Mouse (Mus musculus): Measurements from ENCODE around the gene Mphosph10. TPM values are rescaled to one million over a fixed set of nuclear protein-coding genes. Genes with fewer than 3 reads are reported as not detected.

Gene Mphosph10
- 10 to 100 TPM; 13.0 to 15.5 (median 15.1) TPM for total RNA-seq (2022)

DNA sequence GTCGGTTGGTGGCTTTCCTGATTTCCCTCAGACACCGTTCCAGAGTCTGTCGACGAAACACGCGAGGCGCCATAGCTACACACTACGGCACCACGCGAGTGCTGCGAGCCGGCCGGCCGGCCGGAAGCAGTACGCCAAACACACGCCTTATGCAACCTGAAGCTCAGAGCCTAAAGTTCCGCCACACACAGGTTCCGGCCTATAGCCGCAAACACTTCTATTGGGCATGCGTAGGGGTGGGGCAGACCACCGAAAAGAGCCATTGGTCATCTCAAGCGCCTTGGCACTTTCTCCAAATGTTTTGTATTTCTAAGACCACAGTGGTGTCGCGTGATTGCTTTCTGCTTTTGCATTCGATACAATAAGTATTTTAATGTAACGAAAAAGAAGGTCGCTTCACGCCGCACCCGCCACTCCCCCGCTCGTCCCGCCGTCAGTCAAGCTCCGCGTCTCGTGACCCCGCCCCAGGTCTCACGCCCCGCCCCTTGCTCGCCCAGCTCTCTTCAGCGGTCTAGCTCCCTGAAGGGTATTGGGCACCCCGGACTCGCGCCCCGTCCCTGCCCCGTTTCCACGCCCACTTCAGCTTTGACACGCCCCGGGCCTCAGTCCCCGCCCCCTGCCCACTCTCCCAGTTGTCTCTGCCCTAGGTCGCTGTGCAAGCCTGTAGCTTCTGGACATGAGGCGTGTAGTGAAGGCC, at the start of gene Mphosph10, which contains the start of gene Mcee:
Gene Mphosph10, minus strand, starts transcription at position 147 of the 697 bp plus-strand sequence.
Gene Mcee, plus strand, starts transcription at position 486 of the 697 bp plus-strand sequence.
- peak; percentile 98 for DNase-seq (ENCODE audit: low spot score)

DNA sequence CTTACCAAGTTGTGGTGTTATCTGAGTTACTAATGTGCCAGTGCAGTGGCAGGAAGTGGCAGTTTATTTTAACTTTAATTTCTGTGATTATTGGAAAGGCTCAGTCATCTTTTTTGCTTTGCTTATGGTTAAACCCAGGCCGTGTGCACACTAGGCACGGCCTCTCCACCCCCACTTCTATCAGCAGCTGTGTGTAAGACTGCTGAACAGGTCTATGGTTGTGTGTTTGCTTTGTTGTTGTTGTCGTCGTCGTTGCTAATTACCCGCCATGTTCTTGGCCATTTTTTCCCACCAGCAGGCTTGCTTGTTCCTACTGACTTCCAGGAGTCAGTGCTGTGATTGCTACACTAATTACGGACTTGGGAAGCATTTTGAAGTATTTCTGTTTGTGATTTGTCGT, 48.5 kb upstream of the Mphosph10 start:
- no peak for DNase-seq (ENCODE audit: low spot score)

GRCm38 (mm10) chr7:64439595-64440518, 47.8 kb upstream of the Mphosph10 start:
- DNase-seq (ENCODE audit: low spot score) = no peak

DNA sequence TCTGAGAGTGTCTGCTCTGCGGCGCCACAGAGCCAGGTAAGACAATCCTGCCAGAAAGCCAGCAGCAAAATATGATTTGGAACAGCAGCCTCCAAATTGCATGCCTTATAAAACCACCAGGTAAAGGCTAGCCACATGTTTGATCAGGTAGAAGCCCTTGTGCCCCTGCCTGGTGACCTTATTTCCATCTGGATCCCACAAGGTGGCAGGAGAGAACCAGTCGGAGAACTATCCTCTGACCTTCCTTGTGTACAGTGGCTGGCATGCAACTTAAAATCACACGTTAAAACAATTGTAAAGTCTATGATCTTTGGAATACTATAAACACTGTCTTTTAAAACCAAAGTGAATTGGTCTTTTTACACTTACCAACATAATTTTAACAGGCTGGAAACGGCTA, 32.8 kb upstream of the Mphosph10 start:
- no peak for DNase-seq (ENCODE audit: low spot score)

GRCm38 (mm10) chr7:64403989-64404388, 11.9 kb upstream of the Mphosph10 start:
- DNase-seq (ENCODE audit: low spot score) = no peak

DNA sequence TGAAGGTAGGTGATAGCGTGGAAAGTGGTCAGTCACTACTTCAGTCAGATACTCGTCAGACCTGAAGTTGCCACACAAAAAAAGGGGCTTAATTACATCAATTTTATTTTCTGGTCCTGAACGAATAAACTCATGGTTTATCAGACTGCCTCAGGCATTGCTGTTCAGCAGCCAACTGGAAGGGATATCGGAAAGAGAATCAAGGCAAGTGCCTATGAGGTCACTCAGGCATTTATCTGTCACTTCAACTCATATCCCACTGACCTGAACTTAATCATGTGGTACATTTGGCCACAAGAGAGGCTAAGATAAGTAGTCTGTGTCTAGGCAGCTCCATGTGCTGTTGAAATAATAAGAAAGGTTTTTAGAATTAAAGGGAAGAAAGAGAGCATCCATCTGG, 10.4 kb upstream of the Mphosph10 start:
- no peak for DNase-seq (ENCODE audit: low spot score)

DNA sequence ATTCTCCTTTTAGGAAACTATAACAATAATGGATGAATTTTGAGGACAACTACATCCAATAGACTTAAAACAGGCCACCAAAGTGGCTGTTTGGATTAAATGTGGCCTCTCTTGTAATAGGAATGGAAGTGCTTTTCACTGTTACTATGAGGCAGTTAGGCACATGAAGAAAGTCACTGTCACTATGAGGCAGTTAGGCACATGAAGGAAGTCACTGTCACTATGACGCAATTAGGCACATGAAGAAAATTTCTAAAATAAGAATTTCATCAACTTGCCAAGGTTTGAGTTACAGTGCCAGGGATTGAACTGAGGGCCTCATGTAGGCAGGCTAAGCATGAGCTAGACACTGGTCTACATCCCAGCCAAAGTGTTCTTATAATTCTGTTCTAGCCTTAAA, 8.7 kb upstream of the Mphosph10 start:
- DNase-seq (ENCODE audit: low spot score) = no peak

DNA sequence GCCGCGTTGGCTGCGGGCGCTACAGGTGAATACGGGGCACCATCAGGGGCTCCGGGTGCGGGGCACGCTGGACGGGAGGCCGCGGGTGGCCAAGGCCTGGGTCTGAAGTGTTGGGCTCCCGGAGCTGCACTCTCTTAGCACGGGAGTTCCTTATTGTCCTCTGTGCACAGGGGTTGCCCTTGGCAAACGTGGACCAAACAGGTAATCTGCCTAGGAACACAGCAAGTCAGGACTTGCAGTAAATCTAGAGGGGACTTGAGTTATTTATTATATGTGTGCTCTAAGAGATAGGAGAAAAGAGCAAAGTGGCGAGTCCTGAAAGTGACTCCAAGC, 717 bp upstream of the Mphosph10 start:
- DNase-seq (ENCODE audit: low spot score) = no peak

GRCm38 (mm10) chr7:64391479-64391878, 589 bp downstream of the Mphosph10 start:
- DNase-seq (ENCODE audit: low spot score) = no peak

DNA sequence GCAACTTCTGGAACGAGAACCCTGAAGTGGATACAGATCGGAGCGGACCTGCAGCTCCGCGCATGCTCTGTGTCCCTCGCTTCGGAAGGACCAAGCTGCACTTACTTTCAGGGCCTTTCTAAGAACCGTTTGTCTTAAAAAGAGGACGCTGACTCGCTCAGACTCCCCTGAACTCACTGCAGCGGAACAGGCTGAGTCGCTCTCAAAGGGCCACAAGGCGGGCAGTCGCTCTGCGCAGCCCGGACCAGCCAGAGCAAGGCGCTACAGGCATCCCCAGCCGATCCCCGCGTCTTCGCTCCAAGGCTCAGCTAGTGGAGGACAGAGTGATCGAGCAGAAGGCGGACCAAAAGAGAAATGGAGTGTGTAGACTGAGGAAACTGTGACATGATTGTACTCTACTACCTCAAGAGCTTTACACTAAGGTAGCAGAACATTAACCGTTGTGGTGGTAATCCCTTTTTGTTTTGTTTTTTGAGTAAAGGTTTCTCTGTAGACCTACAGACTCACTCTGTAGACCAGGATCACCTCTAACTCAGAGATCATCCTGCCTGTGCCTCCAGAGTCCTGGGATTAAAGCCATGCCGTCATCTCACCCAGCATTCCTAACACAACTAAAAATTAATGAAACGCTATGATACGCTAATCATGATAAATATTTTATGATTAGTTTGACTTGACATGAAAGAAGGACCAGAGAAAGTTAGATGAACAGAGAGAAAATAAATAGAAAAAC, 18.1 kb downstream of the Mphosph10 start, which contains the start of gene Fan1:
Gene Fan1, minus strand, starts transcription at position 266 of the 733 bp plus-strand sequence.
- peak; percentile 92 for DNase-seq (ENCODE audit: low spot score)

- no peak for DNase-seq (ENCODE audit: low spot score)
Observed at GRCm38 (mm10) chr7:64373147-64373829, 18.8 kb downstream of the Mphosph10 start.

GRCm38 (mm10) chr7:64371940-64372878, 19.9 kb downstream of the Mphosph10 start:
- DNase-seq (ENCODE audit: low spot score) = no peak

DNA sequence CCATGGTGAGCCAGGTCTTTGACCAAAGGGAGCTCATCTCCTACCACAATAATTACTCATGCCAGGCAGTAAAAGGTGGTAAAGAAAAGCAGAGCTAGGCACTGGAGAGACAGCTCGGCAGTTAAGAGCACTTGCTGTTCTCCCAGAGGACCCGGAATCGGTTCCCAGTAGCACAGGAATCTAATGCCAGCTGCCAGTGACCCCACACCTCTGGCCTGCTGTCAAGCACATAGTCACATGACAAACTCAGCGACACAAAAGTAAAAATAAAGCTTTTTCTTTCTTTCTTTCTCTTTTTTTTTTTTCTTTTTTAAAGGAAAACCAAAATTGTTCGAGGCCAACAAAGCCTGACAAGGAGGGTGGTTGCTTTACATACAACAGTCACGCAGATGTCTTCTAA, 22.2 kb downstream of the Mphosph10 start:
- no peak for DNase-seq (ENCODE audit: low spot score)

DNA sequence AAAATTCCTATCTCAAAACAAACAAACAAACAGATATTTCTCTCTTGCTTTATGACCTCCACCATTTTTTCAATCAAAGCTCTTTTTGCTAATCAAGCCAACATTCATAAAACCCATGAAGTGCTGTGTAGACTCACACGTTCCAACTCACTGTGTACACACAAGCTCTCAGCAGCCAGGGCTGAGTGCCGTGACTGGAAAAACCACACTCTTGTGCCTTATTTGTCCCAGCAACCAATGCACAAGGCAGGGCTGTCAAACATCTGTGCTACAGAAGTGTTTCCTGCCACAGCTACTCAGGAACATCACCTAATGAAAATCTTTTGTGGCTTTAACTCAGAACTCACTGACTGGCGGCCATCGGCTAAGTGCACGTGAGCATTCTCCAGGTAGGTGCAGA, 26.2 kb downstream of the Mphosph10 start:
- DNase-seq (ENCODE audit: low spot score) = no peak

- no peak for DNase-seq (ENCODE audit: low spot score)
Observed at GRCm38 (mm10) chr7:64360586-64360945, 31.5 kb downstream of the Mphosph10 start.

- DNase-seq (ENCODE audit: low spot score) = no peak
Observed at GRCm38 (mm10) chr7:64359943-64360585, 32.0 kb downstream of the Mphosph10 start.

GRCm38 (mm10) chr7:64358666-64359065, 33.4 kb downstream of the Mphosph10 start:
- no peak for DNase-seq (ENCODE audit: low spot score)

DNA sequence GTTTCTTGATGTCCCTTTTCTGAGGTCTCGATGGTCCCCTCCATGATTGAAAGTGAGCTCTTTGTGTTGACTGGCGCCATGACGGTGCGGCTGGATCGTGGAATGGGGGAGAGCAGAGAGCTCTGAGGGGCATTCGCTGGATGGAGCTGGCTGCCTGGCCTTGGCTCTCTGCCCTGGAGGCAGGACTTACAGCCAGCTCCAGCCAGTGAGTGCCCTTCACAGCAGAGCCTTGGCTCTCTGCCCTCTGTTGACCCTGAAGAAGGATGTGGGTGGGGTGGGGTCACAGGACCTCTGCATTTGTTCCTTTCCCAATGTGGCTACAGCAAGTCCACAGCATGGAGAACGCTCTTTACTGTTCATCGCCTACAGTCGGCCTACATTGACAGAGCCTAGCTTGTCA, 34.7 kb downstream of the Mphosph10 start:
- DNase-seq (ENCODE audit: low spot score) = peak; percentile 39

DNA sequence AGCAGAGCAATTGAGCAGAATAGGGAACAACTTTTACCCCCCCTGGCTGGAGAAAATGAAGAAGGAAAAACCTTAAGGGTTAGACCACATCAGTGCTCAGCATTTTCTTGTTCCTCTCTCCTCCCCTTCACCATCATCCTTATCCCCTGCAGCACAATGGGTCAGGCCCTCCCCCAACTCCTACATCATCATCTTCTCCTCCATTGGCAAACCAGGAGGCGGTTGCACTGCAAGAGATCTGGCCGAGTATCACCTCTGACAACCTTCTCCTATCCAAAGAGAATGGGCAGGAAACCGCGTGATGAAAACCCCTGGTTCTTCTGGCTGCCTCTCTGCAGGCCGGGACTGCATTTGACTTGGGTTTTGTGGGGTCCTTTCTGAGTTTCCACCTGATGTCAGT, 35.4 kb downstream of the Mphosph10 start:
- no peak for DNase-seq (ENCODE audit: low spot score)

DNA sequence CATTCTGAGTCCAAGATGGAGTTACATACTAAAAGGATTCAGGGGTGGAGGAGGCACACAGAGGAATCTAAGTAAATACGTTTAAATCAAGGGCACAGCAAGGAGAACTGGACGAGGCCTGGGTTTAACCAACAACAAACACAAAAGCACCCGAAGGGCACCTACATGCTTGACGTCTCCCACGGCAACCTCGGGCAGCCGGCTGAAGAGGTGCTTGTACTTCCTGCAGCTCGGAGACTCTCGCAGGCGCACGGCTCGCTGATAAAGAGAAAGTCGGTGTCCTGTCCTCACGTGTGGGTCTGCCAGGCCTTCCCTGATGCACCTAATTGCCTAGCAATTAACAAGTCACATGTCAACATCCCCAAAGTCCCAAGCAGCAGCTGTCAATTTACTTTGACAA, 37.9 kb downstream of the Mphosph10 start:
- no peak for DNase-seq (ENCODE audit: low spot score)

Data from heart, adult 8-10 months (tissue).